Mouse (Mus musculus) kidney, adult 2 months (tissue): Measurements from ENCODE around the gene Lcat.
A peak's percentile ranks its signal among the peaks of the same experiment; 100 is the strongest.

Experiments used
- CTCF ChIP-seq: fragments of 200-500 bp; conservative IDR thresholded peaks from 2 replicates; pipeline ENCODE4 v1.5.1; 2011; ENCODE audit warnings: low read depth, mild to moderate bottlenecking, control low read depth, low read length, moderate library complexity, mixed read lengths; ENCODE audit not compliant: insufficient read depth, insufficient read length
- POLR2A ChIP-seq: fragments of 200-500 bp; IDR thresholded peaks from one replicate; pipeline ENCODE4 v1.6.1; 2011; ENCODE audit warnings: low read depth, low read length, control low read depth

- no peak for TF ChIP-seq CTCF
- TF ChIP-seq POLR2A: peak; percentile 48
Measured at GRCm38 (mm10) chr8:105965905-105966341, 22.7 kb upstream of the Lcat start, which contains the start of gene Slc12a4.
